ENCODE assay signal across 8 mouse cellular contexts in the genomic region with DNA sequence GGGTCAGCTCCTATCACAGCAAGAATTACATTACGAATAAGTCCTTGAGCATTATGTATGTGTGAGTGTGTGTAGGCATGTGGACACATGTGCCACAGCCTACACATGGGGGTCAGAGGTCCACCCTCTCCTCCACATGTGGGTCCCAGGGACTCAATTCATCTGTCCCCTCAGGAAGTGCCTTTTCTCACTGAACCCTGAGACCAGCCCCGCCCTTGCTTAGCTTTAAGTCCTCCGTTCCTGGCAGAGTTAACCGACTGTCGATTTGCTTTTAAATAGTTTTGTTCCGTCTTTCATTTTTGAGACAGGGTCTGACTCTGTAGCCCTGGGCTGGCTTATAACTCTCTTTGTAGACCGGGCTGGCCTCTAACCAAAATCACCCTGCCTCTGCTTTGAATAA. TPM values are rescaled to one million over a fixed set of nuclear protein-coding genes. Genes with fewer than 3 reads are reported as not detected.
DNase-seq lines count a peak whose midpoint lies in the region; ATAC-seq lines count a peak whose summit lies in the region.

No protein-coding gene starts in this region.

- H3K27ac ChIP-seq in neural tube, embryonic 11.5 days (ENCODE audit: low read depth, low read length) = no peak overlapping the region
- 0 out of 2 replicates have a peak overlapping the region, but pooled peaks have one; percentile 24 for H3K27ac ChIP-seq in intestine, embryonic 15.5 days
- H3K27ac ChIP-seq in stomach, embryonic 14.5 days (ENCODE audit: low read length) = no peak overlapping the region; the same call in 1 of the 2 replicates

- peak overlapping the region; percentile 65; the same call in 1 of the 2 replicates for H3K4me2 ChIP-seq in neural tube, embryonic 11.5 days (ENCODE audit: low read depth)
- peak overlapping the region; percentile 76; the same call in 1 of the 2 replicates for H3K4me2 ChIP-seq in intestine, embryonic 15.5 days (replicated peaks)
- H3K4me2 ChIP-seq in stomach, embryonic 14.5 days (replicated peaks; ENCODE audit: low read depth, low read length) = peak overlapping the region; percentile 59; the same call in 1 of the 2 replicates

- WGBS in neural tube, embryonic 11.5 days = 37% methylated on average over 7 of the region's 7 CpGs
- 32% methylated on average over 7 of the region's 7 CpGs for WGBS in intestine, embryonic 15.5 days
- WGBS in stomach, embryonic 14.5 days = 29% methylated on average over 7 of the region's 7 CpGs

- H3K27me3 ChIP-seq in neural tube, embryonic 11.5 days (ENCODE audit: control insufficient read depth, insufficient read depth, low read length) = no peaks in the 10 kb centered on the region
- no peaks in the 10 kb centered on the region for H3K27me3 ChIP-seq in intestine, embryonic 15.5 days (replicated peaks)
- no peaks in the 10 kb centered on the region for H3K27me3 ChIP-seq in stomach, embryonic 14.5 days (ENCODE audit: control insufficient read depth, insufficient read depth, low read length)

- no peak overlapping the region for H3K9ac ChIP-seq in neural tube, embryonic 11.5 days (ENCODE audit: low read length)
- H3K9ac ChIP-seq in intestine, embryonic 15.5 days = no peak overlapping the region
- no peak overlapping the region for H3K9ac ChIP-seq in stomach, embryonic 14.5 days (replicated peaks; ENCODE audit: low read depth, low read length)

- DNase-seq in embryo, embryonic 11 days = peak; percentile 27
- no peak for DNase-seq in embryo, embryonic 10 days (ENCODE audit: low spot score)
- DNase-seq in neural tube, embryonic 11.5 days (ENCODE audit: low spot score) = no peak
- DNase-seq in neural tube, embryonic 10.5 days (ENCODE audit: extremely low spot score, low spot score) = no peak
- DNase-seq in frontal cortex, postnatal 10 days (ENCODE audit: low spot score in 2 of 2) = no peak

- ATAC-seq in neural tube, embryonic 11.5 days (ENCODE audit: insufficient read depth, low FRiP score, low TSS enrichment) = no peak
- ATAC-seq in intestine, embryonic 15.5 days = peak; percentile 21; the same call in 1 of the 2 replicates
- ATAC-seq in stomach, embryonic 14.5 days (ENCODE audit: insufficient number of reproducible peaks, insufficient read depth, low FRiP score, low read depth) = no peak
- no peak for ATAC-seq in megakaryocyte progenitor cell, adult 5-6 weeks (replicated peaks; ENCODE audit: poor library complexity)

- H3K4me1 ChIP-seq in neural tube, embryonic 11.5 days (ENCODE audit: control insufficient read depth, insufficient read depth, low read length) = peaks cover 9% of the 10 kb centered on the region; the same call in 1 of the 2 replicates
- peaks cover 18% of the 10 kb centered on the region for H3K4me1 ChIP-seq in intestine, embryonic 15.5 days (replicated peaks)
- peaks cover 12% of the 10 kb centered on the region for H3K4me1 ChIP-seq in stomach, embryonic 14.5 days (ENCODE audit: control insufficient read depth, insufficient read depth, low read length)

- no peaks in the 10 kb centered on the region for H3K36me3 ChIP-seq in neural tube, embryonic 11.5 days (ENCODE audit: control insufficient read depth, insufficient read depth, low read length)
- H3K36me3 ChIP-seq in intestine, embryonic 15.5 days = no peaks in the 10 kb centered on the region
- no peaks in the 10 kb centered on the region for H3K36me3 ChIP-seq in stomach, embryonic 14.5 days (ENCODE audit: control insufficient read depth, insufficient read depth, low read length)

- no peak overlapping the region for H3K4me3 ChIP-seq in neural tube, embryonic 11.5 days (ENCODE audit: low read depth, low read length)
- peak overlapping the region; percentile 38; the same call in 1 of the 2 replicates for H3K4me3 ChIP-seq in intestine, embryonic 15.5 days (replicated peaks)
- H3K4me3 ChIP-seq in stomach, embryonic 14.5 days (ENCODE audit: low read depth, low read length) = 0 out of 2 replicates have a peak overlapping the region, but pooled peaks have one; percentile 28

- H3K9me3 ChIP-seq in neural tube, embryonic 11.5 days (ENCODE audit: control insufficient read depth, low read length) = no peaks in the 10 kb centered on the region
- no peaks in the 10 kb centered on the region for H3K9me3 ChIP-seq in intestine, embryonic 15.5 days
- no peaks in the 10 kb centered on the region for H3K9me3 ChIP-seq in stomach, embryonic 14.5 days (ENCODE audit: control insufficient read depth, low read depth, low read length)

RNA-seq across cellular contexts. Expression of gene Zfp217, which starts 5.0 kb away (rescaled TPM):
- polyA plus RNA-seq in neural tube, embryonic 11.5 days (2014; fragmentation: Nextera tagmentation; extraction: Ambion mirVana) = 3.5 and 3.6 TPM in 2 replicates
- 3.3 and 3.7 TPM in 2 replicates for polyA plus RNA-seq in intestine, embryonic 15.5 days (2015; fragmentation: Nextera tagmentation; extraction: Ambion mirVana)
- 4.1 and 4.5 TPM in 2 replicates for polyA plus RNA-seq in stomach, embryonic 14.5 days (2014; fragmentation: Nextera tagmentation; extraction: Ambion mirVana)
- 23.6 and 30.2 TPM in 2 replicates for total RNA-seq in megakaryocyte progenitor cell, adult 5-6 weeks (2015)
- total RNA-seq in megakaryocyte progenitor cell, adult 5-6 weeks (2017) = 30.4 and 31.2 TPM in 2 replicates
